Mouse (Mus musculus): ENCODE measurements around the gene Dusp27.
A peak's percentile ranks its signal among the peaks of the same experiment; 100 is the strongest.

Gene Dusp27

GRCm38 (mm10) chr1:166104858-166105257 is 22.9 kb downstream of the Dusp27 start:
- no peak for DNase-seq (ENCODE audit: inconsistent age in 2 of 2, low spot score in 1 of 2)

- DNase-seq (ENCODE audit: inconsistent age in 2 of 2, low spot score in 1 of 2): peak; percentile 54 to 82
Observed at GRCm38 (mm10) chr1:166102920-166103608, 24.7 kb downstream of the Dusp27 start.

GRCm38 (mm10) chr1:166098120-166098519 is 29.6 kb downstream of the Dusp27 start:
- DNase-seq (ENCODE audit: inconsistent age in 2 of 2, low spot score in 1 of 2): no peak

GRCm38 (mm10) chr1:166094462-166094861 is 33.3 kb downstream of the Dusp27 start:
- no peak for DNase-seq (ENCODE audit: inconsistent age in 2 of 2, low spot score in 1 of 2)

- DNase-seq (ENCODE audit: inconsistent age in 2 of 2, low spot score in 1 of 2): no peak
Observed at GRCm38 (mm10) chr1:166090306-166090705, 37.4 kb downstream of the Dusp27 start.

GRCm38 (mm10) chr1:166089739-166090138 is 38.0 kb downstream of the Dusp27 start:
- peak in 1 of 2 experiments; percentile 42 for DNase-seq (ENCODE audit: inconsistent age in 2 of 2, low spot score in 1 of 2)

- no peak for DNase-seq (ENCODE audit: inconsistent age in 2 of 2, low spot score in 1 of 2)
Observed at GRCm38 (mm10) chr1:166089337-166089736, 38.4 kb downstream of the Dusp27 start.

GRCm38 (mm10) chr1:166088446-166089170 is 39.1 kb downstream of the Dusp27 start:
- DNase-seq (ENCODE audit: inconsistent age in 2 of 2, low spot score in 1 of 2): no peak

- no peak for DNase-seq (ENCODE audit: inconsistent age in 2 of 2, low spot score in 1 of 2)
Observed at GRCm38 (mm10) chr1:166077052-166077735, 50.5 kb downstream of the Dusp27 start.

GRCm38 (mm10) chr1:166067856-166068440 is 59.8 kb downstream of the Dusp27 start:
- DNase-seq (ENCODE audit: inconsistent age in 2 of 2, low spot score in 1 of 2): no peak

- no peak for DNase-seq (ENCODE audit: inconsistent age in 2 of 2, low spot score in 1 of 2)
Observed at GRCm38 (mm10) chr1:166063870-166064269, 63.9 kb downstream of the Dusp27 start.

- peak in 1 of 2 experiments; percentile 28 for DNase-seq (ENCODE audit: inconsistent age in 2 of 2, low spot score in 1 of 2)
Observed at GRCm38 (mm10) chr1:166061532-166061931, 66.2 kb downstream of the Dusp27 start.

- DNase-seq (ENCODE audit: inconsistent age in 2 of 2, low spot score in 1 of 2): no peak
Observed at GRCm38 (mm10) chr1:166060406-166060805, 67.3 kb downstream of the Dusp27 start.

GRCm38 (mm10) chr1:166056098-166056756 is 71.5 kb downstream of the Dusp27 start:
- DNase-seq (ENCODE audit: inconsistent age in 2 of 2, low spot score in 1 of 2): no peak

- no peak for DNase-seq (ENCODE audit: inconsistent age in 2 of 2, low spot score in 1 of 2)
Observed at GRCm38 (mm10) chr1:166053285-166053955, 74.3 kb downstream of the Dusp27 start.

- no peak for DNase-seq (ENCODE audit: inconsistent age in 2 of 2, low spot score in 1 of 2)
Observed at GRCm38 (mm10) chr1:166049046-166049827, 78.5 kb downstream of the Dusp27 start.

GRCm38 (mm10) chr1:166048230-166048911 is 79.4 kb downstream of the Dusp27 start:
- peak in 1 of 2 experiments; percentile 59 for DNase-seq (ENCODE audit: inconsistent age in 2 of 2, low spot score in 1 of 2)

Data from adrenal gland, adult (tissue).